Mouse (Mus musculus) stomach, embryonic 14.5 days (tissue): ENCODE measurements around the gene Rgl3. TPM values are rescaled to one million over a fixed set of nuclear protein-coding genes. Genes with fewer than 3 reads are reported as not detected.

Experiments
- ATAC-seq: fragments of 200-750 bp; cut with Nextera tagmentation; 2 replicates; pipeline ENCODE4 v1.8.0; 2017; ENCODE audit warnings: low read depth, moderate TSS enrichment; ENCODE audit not compliant: insufficient number of reproducible peaks, insufficient read depth, low FRiP score
- H3K27ac ChIP-seq: fragments of 300-500 bp; sonication (generic); 2 replicates; pipeline ENCODE4 v1.5.1; 2014; ENCODE audit warnings: mild to moderate bottlenecking, low read length, moderate library complexity, mixed read lengths
- H3K27me3 ChIP-seq: fragments of 300-500 bp; sonication (generic); 2 replicates; pipeline ENCODE4 v1.6.1; 2014; ENCODE audit warnings: low read length, control low read depth, mixed read lengths; ENCODE audit not compliant: control insufficient read depth, insufficient read depth
- H3K36me3 ChIP-seq: fragments of 300-500 bp; sonication (generic); 2 replicates; pipeline ENCODE4 v1.6.1; 2014; ENCODE audit warnings: mild to moderate bottlenecking, control low read depth, low read length, moderate library complexity, mixed read lengths; ENCODE audit not compliant: control insufficient read depth, insufficient read depth
- H3K4me1 ChIP-seq: fragments of 300-500 bp; sonication (generic); 2 replicates; pipeline ENCODE4 v1.6.1; 2014; ENCODE audit warnings: low read length, control low read depth, mixed read lengths; ENCODE audit not compliant: control insufficient read depth, insufficient read depth
- H3K4me2 ChIP-seq: fragments of 300-500 bp; sonication (generic); replicated peaks from 2 replicates; pipeline ENCODE4 v1.6.1; 2014; ENCODE audit warnings: low read depth, low read length, control low read depth
- H3K4me3 ChIP-seq: fragments of 300-500 bp; sonication (generic); 2 replicates; pipeline ENCODE4 v1.5.1; 2014; ENCODE audit warnings: low read depth, low read length, control low read depth
- H3K9ac ChIP-seq: fragments of 300-500 bp; sonication (generic); replicated peaks from 2 replicates; pipeline ENCODE4 v1.6.1; 2014; ENCODE audit warnings: low read depth, mild to moderate bottlenecking, control low read depth, low read length, moderate library complexity, mixed read lengths
- H3K9me3 ChIP-seq: fragments of 300-500 bp; sonication (generic); 2 replicates; pipeline ENCODE4 v1.6.1; 2016; ENCODE audit warnings: low read depth, low read length, control low read depth; ENCODE audit not compliant: control insufficient read depth
- WGBS: fragments of 180-500 bp; shearing (Covaris S2); extraction: QIAGEN DNeasy Blood & Tissue Kit; methylation state at CpG from one replicate; pipeline ENCODE4 v1.1.7; 2014; 5-methylcytosine and 5-hydroxymethylcytosine counted together
- polyA plus RNA-seq: library from polyadenylated mRNA; unstranded; fragments of >200 nt; fragmentation: Nextera tagmentation; extraction: Ambion mirVana; gene quantifications from 2 replicates; pipeline ENCODE4 v1.2.1, GENCODE M21; 2014

Rgl3 gene
- polyA plus RNA-seq, 1 experiment from 2014 or later, result 5.5 TPM

GRCm38 (mm10) chr9:21992227-21992626 is 3.0 kb upstream of the Rgl3 start:
- H3K36me3 ChIP-seq, result no peaks in the 10 kb centered on the region
- ATAC-seq, result no peak
- peaks cover 42% of the 10 kb centered on the region for H3K27me3 ChIP-seq
- no peak overlapping the region for H3K4me2 ChIP-seq
- no peak overlapping the region for H3K27ac ChIP-seq
- no peak overlapping the region for H3K9ac ChIP-seq
- H3K4me1 ChIP-seq, result peaks cover 12% of the 10 kb centered on the region; the same call in 1 of the 2 replicates
- WGBS, result 68% methylated on average over 4 of the region's 4 CpGs
- no peaks in the 10 kb centered on the region for H3K9me3 ChIP-seq
- no peak overlapping the region for H3K4me3 ChIP-seq

- Histone ChIP-seq H3K4me2 (peak overlapping the region; percentile 72), H3K4me1 (peaks cover 12% of the 10 kb centered on the region; the same call in 1 of the 2 replicates), H3K9me3 (no peaks in the 10 kb centered on the region), H3K27ac (no peak overlapping the region), H3K27me3 (peaks cover 44% of the 10 kb centered on the region), H3K9ac (peak overlapping the region; percentile 14; the same call in 1 of the 2 replicates), H3K36me3 (no peaks in the 10 kb centered on the region), H3K4me3 (peak overlapping the region; percentile 45)
- under 1% methylated on average over 32 of the region's 32 CpGs for WGBS
- peak; percentile 54 for ATAC-seq
Measured at GRCm38 (mm10) chr9:21988421-21989101, 685 bp downstream of the Rgl3 start.

- H3K27me3 ChIP-seq, result peaks cover 44% of the 10 kb centered on the region
- H3K4me1 ChIP-seq, result peaks cover 12% of the 10 kb centered on the region; the same call in 1 of the 2 replicates
- H3K36me3 ChIP-seq, result no peaks in the 10 kb centered on the region
- peak overlapping the region; percentile 45 for H3K4me3 ChIP-seq
- WGBS, result 8% methylated on average over 36 of the region's 36 CpGs
- peak overlapping the region; percentile 72 for H3K4me2 ChIP-seq
- H3K9me3 ChIP-seq, result no peaks in the 10 kb centered on the region
- ATAC-seq, result no peak
- no peak overlapping the region for H3K9ac ChIP-seq
- no peak overlapping the region for H3K27ac ChIP-seq
Measured at GRCm38 (mm10) chr9:21987592-21988342, 1.5 kb downstream of the Rgl3 start.

- no peak for ATAC-seq
- H3K4me1 ChIP-seq, result 0 out of 2 replicates have a peak, but pooled peaks cover 4% of the 10 kb centered on the region
- WGBS, result 29% methylated on average over 3 of the region's 3 CpGs
Measured at GRCm38 (mm10) chr9:21983911-21984310, 5.3 kb downstream of the Rgl3 start.

GRCm38 (mm10) chr9:21978398-21979128 is 10.7 kb downstream of the Rgl3 start:
- Histone ChIP-seq H3K4me1 (no peaks in the 10 kb centered on the region), H3K36me3 (no peaks in the 10 kb centered on the region), H3K27ac (no peak overlapping the region), H3K27me3 (no peaks in the 10 kb centered on the region), H3K4me3 (no peak overlapping the region), H3K4me2 (no peak overlapping the region), H3K9ac (no peak overlapping the region), H3K9me3 (no peaks in the 10 kb centered on the region)
- WGBS, result 82% methylated on average over 4 of the region's 4 CpGs
- no peak for ATAC-seq

More at GRCm38 (mm10) chr9:21983911-21984310, 5.3 kb downstream of the Rgl3 start:
- no peak overlapping the region for H3K9ac ChIP-seq
- H3K4me2 ChIP-seq, result no peak overlapping the region
- H3K27ac ChIP-seq, result no peak overlapping the region
- no peaks in the 10 kb centered on the region for H3K9me3 ChIP-seq
- H3K27me3 ChIP-seq, result peaks cover 18% of the 10 kb centered on the region
- H3K4me3 ChIP-seq, result no peak overlapping the region
- H3K36me3 ChIP-seq, result no peaks in the 10 kb centered on the region

- Histone ChIP-seq H3K27me3 (no peaks in the 10 kb centered on the region), H3K27ac (no peak overlapping the region), H3K9ac (no peak overlapping the region), H3K36me3 (no peaks in the 10 kb centered on the region), H3K4me1 (no peaks in the 10 kb centered on the region), H3K9me3 (no peaks in the 10 kb centered on the region), H3K4me2 (no peak overlapping the region), H3K4me3 (no peak overlapping the region)
- 13% methylated on average over 2 of the region's 2 CpGs for WGBS
- no peak for ATAC-seq
Measured at GRCm38 (mm10) chr9:21977972-21978371, 11.3 kb downstream of the Rgl3 start.

GRCm38 (mm10) chr9:21977331-21977730 is 11.9 kb downstream of the Rgl3 start:
- no peak for ATAC-seq
- H3K9ac ChIP-seq, result no peak overlapping the region
- no peaks in the 10 kb centered on the region for H3K27me3 ChIP-seq
- 84% methylated on average over 5 of the region's 5 CpGs for WGBS
- H3K36me3 ChIP-seq, result no peaks in the 10 kb centered on the region
- H3K27ac ChIP-seq, result no peak overlapping the region
- no peaks in the 10 kb centered on the region for H3K9me3 ChIP-seq
- H3K4me3 ChIP-seq, result no peak overlapping the region
- no peak overlapping the region for H3K4me2 ChIP-seq
- no peaks in the 10 kb centered on the region for H3K4me1 ChIP-seq

GRCm38 (mm10) chr9:21976626-21977175 is 12.5 kb downstream of the Rgl3 start:
- no peak overlapping the region for H3K4me3 ChIP-seq
- 83% methylated on average over 10 of the region's 10 CpGs for WGBS
- H3K27ac ChIP-seq, result no peak overlapping the region
- ATAC-seq, result no peak
- no peaks in the 10 kb centered on the region for H3K36me3 ChIP-seq
- H3K9ac ChIP-seq, result no peak overlapping the region
- no peak overlapping the region for H3K4me2 ChIP-seq
- no peaks in the 10 kb centered on the region for H3K27me3 ChIP-seq
- no peaks in the 10 kb centered on the region for H3K4me1 ChIP-seq
- H3K9me3 ChIP-seq, result no peaks in the 10 kb centered on the region
